Mouse (Mus musculus): ENCODE measurements around the gene Gm10778. TPM values are rescaled to one million over a fixed set of nuclear protein-coding genes. Genes with fewer than 3 reads are reported as not detected.
"Not testable (repeated sequence)": the region's sequence is repeated elsewhere in the genome, so short reads cannot be mapped to it uniquely, and the experiment has no call there.

Gm10778 gene
- polyA plus RNA-seq, 1 experiment = 0.56 TPM

DNA sequence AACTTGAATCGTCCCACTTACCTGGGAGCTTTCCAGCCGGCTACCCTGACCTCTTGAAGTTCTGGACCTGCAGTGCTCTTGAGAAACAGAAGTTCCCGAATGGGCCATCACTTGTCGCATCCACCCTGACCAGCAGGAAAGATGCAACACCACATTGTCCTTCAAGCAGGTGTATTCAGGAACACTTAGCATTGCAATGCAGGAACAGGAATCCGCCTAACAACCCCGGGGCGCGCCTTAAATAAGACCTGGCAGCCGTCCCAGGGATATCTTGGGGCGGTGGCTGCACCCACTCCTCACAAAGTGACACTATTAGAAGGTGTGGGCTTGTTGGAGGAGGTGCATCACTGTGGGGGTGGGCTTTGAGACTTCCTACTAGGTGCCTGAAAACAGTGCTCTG lies 6.3 kb downstream of the Gm10778 start:
- no peaks in the 10 kb centered on the region for H3K27me3 ChIP-seq (ENCODE audit: control insufficient read depth, insufficient read depth, insufficient read length)
- TF ChIP-seq USF1 (IDR thresholded peaks at IDR 0.05; ENCODE audit: low read depth) (no peak), FOSL1 (IDR thresholded peaks at IDR 0.05; ENCODE audit: insufficient read depth, low read length, poor library complexity, severe bottlenecking) (no peak), MYOG (IDR thresholded peaks at IDR 0.05; ENCODE audit: control insufficient read depth, extremely low read depth, insufficient read length) (no peak), CTCF (IDR thresholded peaks at IDR 0.05; ENCODE audit: control insufficient read depth, insufficient read depth, insufficient read length) (no peak), CEBPB (IDR thresholded peaks at IDR 0.05; ENCODE audit: low read depth) (no peak), MAX (IDR thresholded peaks at IDR 0.05) (no peak), MYOD1 (IDR thresholded peaks at IDR 0.05; ENCODE audit: control insufficient read depth, insufficient read length, low read depth) (no peak)
- peaks cover 5% of the 10 kb centered on the region for H3K36me3 ChIP-seq (ENCODE audit: control insufficient read depth, insufficient read depth)
- peaks cover 45% of the 10 kb centered on the region for H3K79me2 ChIP-seq (ENCODE audit: control insufficient read depth, insufficient read depth)
- H3K79me3 ChIP-seq (ENCODE audit: low read depth) = peaks cover 33% of the 10 kb centered on the region
- H3ac ChIP-seq (ENCODE audit: control insufficient read depth, insufficient read length, low read depth) = no peak overlapping the region
- H3K4me3 ChIP-seq (ENCODE audit: insufficient read depth, poor library complexity, severe bottlenecking) = no peak overlapping the region

DNA sequence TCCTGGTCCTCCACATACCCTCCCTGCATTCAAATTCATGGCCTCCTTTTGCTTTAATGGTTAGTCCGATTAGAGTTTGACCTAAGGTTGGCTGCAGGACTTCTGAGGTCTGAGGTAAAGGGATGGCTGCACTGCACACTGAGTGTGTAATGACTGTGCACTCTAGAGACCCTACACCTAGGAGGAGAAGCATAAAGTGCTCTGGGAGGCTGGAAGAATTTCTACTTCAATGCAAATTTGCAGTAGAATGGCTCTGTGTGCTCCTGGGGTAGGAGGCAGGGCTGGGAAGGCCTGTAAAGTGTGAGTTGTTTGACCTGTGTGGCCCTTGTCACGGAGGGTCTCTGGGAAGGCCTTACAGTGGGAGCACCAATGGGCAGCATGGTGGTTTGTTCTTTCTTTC lies 7.3 kb downstream of the Gm10778 start:
- peaks cover 3% of the 10 kb centered on the region for H3K36me3 ChIP-seq (ENCODE audit: control insufficient read depth, insufficient read depth)
- no peak for TF ChIP-seq MYOG (IDR thresholded peaks at IDR 0.05; ENCODE audit: control insufficient read depth, extremely low read depth, insufficient read length)
- no peak for TF ChIP-seq MYOD1 (IDR thresholded peaks at IDR 0.05; ENCODE audit: control insufficient read depth, insufficient read length, low read depth)
- no peak for TF ChIP-seq CEBPB (IDR thresholded peaks at IDR 0.05; ENCODE audit: low read depth)
- TF ChIP-seq USF1 (IDR thresholded peaks at IDR 0.05; ENCODE audit: low read depth) = no peak
- TF ChIP-seq MAX (IDR thresholded peaks at IDR 0.05) = no peak
- TF ChIP-seq FOSL1 (IDR thresholded peaks at IDR 0.05; ENCODE audit: insufficient read depth, low read length, poor library complexity, severe bottlenecking) = no peak
- no peak for TF ChIP-seq CTCF (IDR thresholded peaks at IDR 0.05; ENCODE audit: control insufficient read depth, insufficient read depth, insufficient read length)

DNA sequence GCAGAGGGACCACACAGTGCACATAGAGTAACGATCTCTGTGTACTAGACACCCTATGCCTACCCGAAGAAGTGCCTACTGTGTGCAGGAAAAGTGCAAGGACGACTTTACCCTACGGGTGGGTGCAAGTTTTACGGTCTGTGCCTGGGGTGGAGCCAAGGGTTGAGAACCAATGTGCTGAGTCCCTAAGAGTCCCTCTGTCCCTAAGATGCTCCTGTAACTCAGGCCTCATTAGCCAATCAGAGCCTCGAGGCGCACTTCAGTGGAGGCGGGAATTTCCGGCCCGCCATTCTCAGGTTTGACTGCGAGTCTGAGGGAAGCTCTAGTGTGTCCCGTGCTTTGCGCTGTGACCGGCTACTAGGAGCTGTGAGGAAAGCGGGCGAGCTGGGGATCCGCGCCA lies 38.3 kb downstream of the Gm10778 start:
- H3K4me3 ChIP-seq (ENCODE audit: insufficient read depth, poor library complexity, severe bottlenecking); H3K79me2 ChIP-seq (ENCODE audit: control insufficient read depth, insufficient read depth); H3K27me3 ChIP-seq (ENCODE audit: control insufficient read depth, insufficient read depth, insufficient read length); H3K36me3 ChIP-seq (ENCODE audit: control insufficient read depth, insufficient read depth); H3K79me3 ChIP-seq (ENCODE audit: low read depth); H3ac ChIP-seq (ENCODE audit: control insufficient read depth, insufficient read length, low read depth): not testable (repeated sequence)

More for the DNA sequence above, 7.3 kb downstream of the Gm10778 start:
- Histone ChIP-seq H3K4me3 (ENCODE audit: insufficient read depth, poor library complexity, severe bottlenecking) (no peak overlapping the region), H3K79me3 (ENCODE audit: low read depth) (peaks cover 23% of the 10 kb centered on the region), H3K27me3 (ENCODE audit: control insufficient read depth, insufficient read depth, insufficient read length) (no peaks in the 10 kb centered on the region), H3K79me2 (ENCODE audit: control insufficient read depth, insufficient read depth) (peaks cover 36% of the 10 kb centered on the region), H3ac (ENCODE audit: control insufficient read depth, insufficient read length, low read depth) (no peak overlapping the region)

DNA sequence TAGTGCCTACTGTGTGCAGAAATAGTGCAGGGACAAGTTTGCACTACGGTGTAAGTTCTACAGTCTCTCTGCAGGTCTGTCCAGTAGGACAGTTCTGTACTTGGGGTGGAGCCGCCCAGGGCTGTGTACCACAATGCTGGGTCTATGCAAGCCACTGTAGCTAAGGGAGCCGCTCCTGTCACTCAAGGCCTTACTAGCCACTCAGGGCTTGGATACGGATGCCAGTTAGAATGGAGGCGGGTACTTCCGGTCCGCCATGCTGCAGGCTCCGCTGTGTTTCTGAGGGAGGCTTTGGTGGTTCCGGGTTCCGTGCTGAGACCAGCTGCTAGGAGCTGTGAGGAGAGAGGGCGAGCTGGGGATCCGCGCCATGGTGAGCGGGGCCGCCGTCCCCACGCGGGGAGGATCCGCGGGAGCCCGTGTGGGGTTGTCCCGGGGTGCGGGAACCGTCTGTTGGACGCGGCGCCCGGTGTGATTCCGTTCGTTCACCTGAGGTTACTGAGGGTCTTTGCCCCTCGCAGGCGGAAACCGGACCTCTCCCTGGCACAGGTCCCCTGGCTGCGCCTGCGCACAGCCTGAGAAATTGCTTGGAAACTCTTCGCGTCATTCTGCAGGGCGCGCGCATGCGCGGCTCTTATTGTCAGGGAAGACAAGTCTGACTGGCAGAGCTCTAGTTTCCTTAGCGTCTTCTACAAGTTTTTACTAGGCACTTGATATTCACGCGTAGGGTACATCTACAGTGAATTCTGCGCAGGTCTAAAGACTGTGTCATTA lies 55.9 kb downstream of the Gm10778 start, which contains the start of gene Zfp433:
TSS of gene Zfp433 (plus strand) at position 295 of the 771 bp plus-strand sequence.
- H3K79me2 ChIP-seq (ENCODE audit: control insufficient read depth, insufficient read depth); H3K4me3 ChIP-seq (ENCODE audit: insufficient read depth, poor library complexity, severe bottlenecking); H3K36me3 ChIP-seq (ENCODE audit: control insufficient read depth, insufficient read depth); H3K79me3 ChIP-seq (ENCODE audit: low read depth); H3ac ChIP-seq (ENCODE audit: control insufficient read depth, insufficient read length, low read depth); H3K27me3 ChIP-seq (ENCODE audit: control insufficient read depth, insufficient read depth, insufficient read length): not testable (repeated sequence)

Other genes starting within 250 kb of the Gm10778 start
- gene Nfic, start 193.4 kb upstream of the Gm10778 start, polyA plus RNA-seq (2012; fragmentation: generic; extraction: Trizol) = 86.7 TPM
- gene Celf5, start 166.3 kb upstream of the Gm10778 start, polyA plus RNA-seq (2012; fragmentation: generic; extraction: Trizol) = 1.0 TPM
- 122 TPM for gene Ncln, start 152.7 kb upstream of the Gm10778 start, polyA plus RNA-seq (2012; fragmentation: generic; extraction: Trizol)
- 0.02 TPM for gene S1pr4, start 148.9 kb upstream of the Gm10778 start, polyA plus RNA-seq (2012; fragmentation: generic; extraction: Trizol)
- gene Gna15, start 124.8 kb upstream of the Gm10778 start, polyA plus RNA-seq (2012; fragmentation: generic; extraction: Trizol) = 0.16 TPM
- 77.6 TPM for gene Gna11, start 103.9 kb upstream of the Gm10778 start, polyA plus RNA-seq (2012; fragmentation: generic; extraction: Trizol)
- gene Aes, start 89.6 kb upstream of the Gm10778 start, polyA plus RNA-seq (2012; fragmentation: generic; extraction: Trizol) = 532 TPM
- gene Tle2, start 74.5 kb upstream of the Gm10778 start, polyA plus RNA-seq (2012; fragmentation: generic; extraction: Trizol) = 7.1 TPM
- 8.6 TPM for gene Tle6, start 48.0 kb upstream of the Gm10778 start, polyA plus RNA-seq (2012; fragmentation: generic; extraction: Trizol)
- 0.25 TPM for gene BC025920, start 42.8 kb upstream of the Gm10778 start, polyA plus RNA-seq (2012; fragmentation: generic; extraction: Trizol)
- 20.8 TPM for gene Sirt6, start 21.3 kb upstream of the Gm10778 start, polyA plus RNA-seq (2012; fragmentation: generic; extraction: Trizol)
- 8.5 TPM for gene Ankrd24, start 20.5 kb upstream of the Gm10778 start, polyA plus RNA-seq (2012; fragmentation: generic; extraction: Trizol)
- gene Zfp433, start 55.8 kb downstream of the Gm10778 start, polyA plus RNA-seq (2012; fragmentation: generic; extraction: Trizol) = 0.94 TPM
- 0.61 TPM for gene Gm3055, start 122.1 kb downstream of the Gm10778 start, polyA plus RNA-seq (2012; fragmentation: generic; extraction: Trizol)
- gene Gm4767, start 163.1 kb downstream of the Gm10778 start, polyA plus RNA-seq (2012; fragmentation: generic; extraction: Trizol) = not detected
- not detected for gene Gm32687, start 214.9 kb downstream of the Gm10778 start, polyA plus RNA-seq (2012; fragmentation: generic; extraction: Trizol)